Mouse (Mus musculus) liver, adult 2 months (tissue): ENCODE results near the gene Ube2c.

Experiments used
- CTCF ChIP-seq: fragments of 200-500 bp; IDR thresholded peaks from 2 replicates; pipeline ENCODE4 v1.5.1; 2011; ENCODE audit warnings: low read depth, low read length, control low read depth
- POLR2A ChIP-seq: fragments of 200-500 bp; IDR thresholded peaks from 2 replicates; pipeline ENCODE4 v1.6.1; 2011; ENCODE audit warnings: low read length, control low read depth; ENCODE audit not compliant: insufficient read depth; ENCODE audit errors: extremely low read depth

GRCm38 (mm10) chr2:164791841-164792261 lies 22.2 kb downstream of the Ube2c start:
- no peak for TF ChIP-seq CTCF
- TF ChIP-seq POLR2A: no peak
